Mouse (Mus musculus) myocyte (in vitro differentiated cells): ENCODE data around the gene Ptdss2.

ENCODE experiments used
- MYOG ChIP-seq, 3 experiments: IDR thresholded peaks; one replicate each; pipeline ENCODE4 v1.6.1; 2011; ENCODE audit warnings: control low read depth in 2 of 3, low read depth in 2 of 3, mild to moderate bottlenecking in 2 of 3; ENCODE audit not compliant: insufficient read length in 2 of 3, control insufficient read depth in 1 of 3, insufficient read depth in 1 of 3
- POLR2A ChIP-seq: IDR thresholded peaks from one replicate; pipeline ENCODE4 v1.6.1; 2011; ENCODE audit warnings: low read depth, mild to moderate bottlenecking, control low read depth, moderate library complexity; ENCODE audit not compliant: insufficient read length
- SRF ChIP-seq: IDR thresholded peaks from one replicate; pipeline ENCODE4 v1.6.1; 2011; ENCODE audit warnings: low read depth; ENCODE audit not compliant: control insufficient read depth, insufficient read length
- TCF12 ChIP-seq: IDR thresholded peaks from one replicate; pipeline ENCODE4 v1.6.1; 2011; ENCODE audit warnings: mild to moderate bottlenecking, control low read depth; ENCODE audit not compliant: poor library complexity, insufficient read depth, severe bottlenecking

DNA sequence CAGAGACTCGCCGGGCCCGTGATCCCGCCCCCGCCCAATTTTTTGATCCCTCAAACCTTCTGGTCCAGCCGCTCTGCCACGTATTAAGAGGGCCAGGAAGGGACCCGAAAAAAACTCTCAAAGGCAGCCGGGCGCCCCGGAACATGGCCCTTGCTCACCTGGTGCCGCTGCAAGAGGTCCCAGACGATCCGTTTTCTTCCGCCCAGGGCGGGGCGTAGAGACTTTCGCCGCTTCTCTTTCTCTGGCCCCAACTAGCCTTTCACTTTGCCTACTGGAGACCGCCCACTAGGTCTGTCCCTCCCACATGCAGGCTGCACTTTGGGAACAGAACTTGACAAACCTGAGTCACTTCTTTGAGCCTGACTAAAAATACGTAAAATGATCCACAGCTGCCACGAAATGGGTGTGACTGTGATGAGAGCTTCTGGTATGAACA, 46.4 kb downstream of the Ptdss2 start:
- no peak for TF ChIP-seq POLR2A
- peak in 2 of 3 experiments; percentile 39 to 45 for TF ChIP-seq MYOG (IDR thresholded peaks at IDR 0.05; ENCODE audit: control insufficient read depth in 1 of 3, insufficient read depth in 1 of 3, insufficient read length in 2 of 3, low read depth in 2 of 3)
- no peak for TF ChIP-seq SRF
- TF ChIP-seq TCF12: peak; percentile 6
